Mouse (Mus musculus): ENCODE results near the gene Fgb.

Gene Fgb

DNA sequence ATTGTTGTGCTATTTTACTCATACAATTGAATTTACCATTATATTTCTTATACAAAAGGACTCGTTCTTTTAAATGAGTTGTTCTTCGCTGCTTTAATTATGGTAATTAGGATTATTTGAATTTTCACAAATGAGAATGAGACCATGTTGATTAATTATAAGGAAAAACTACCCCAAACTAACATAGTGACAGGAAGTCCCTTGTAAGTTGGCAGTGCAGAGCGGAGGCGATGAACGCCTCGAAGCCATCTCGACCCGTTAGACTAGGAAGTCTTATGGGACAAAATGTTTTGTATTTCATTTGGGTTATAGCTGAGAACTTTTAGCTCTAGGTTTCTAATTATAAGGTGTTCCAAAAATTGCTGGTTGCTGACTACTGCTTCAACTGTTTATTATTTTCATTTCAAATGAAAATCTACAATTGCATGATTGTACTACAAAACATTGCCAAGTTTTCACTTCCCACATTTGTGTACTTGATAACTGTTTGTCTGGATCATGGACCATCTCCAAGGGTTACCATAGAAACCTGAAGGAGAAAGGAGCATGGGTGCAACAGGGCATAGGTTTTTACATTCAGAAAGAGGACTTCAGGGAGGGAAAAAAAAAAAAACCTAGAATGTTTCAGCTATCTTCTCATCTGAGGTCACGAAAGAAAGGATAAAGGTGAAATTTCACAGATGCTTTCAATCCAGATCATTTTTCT is 22.0 kb downstream of the Fgb start:
- no peak for DNase-seq (ENCODE audit: low read depth, low spot score)

DNA sequence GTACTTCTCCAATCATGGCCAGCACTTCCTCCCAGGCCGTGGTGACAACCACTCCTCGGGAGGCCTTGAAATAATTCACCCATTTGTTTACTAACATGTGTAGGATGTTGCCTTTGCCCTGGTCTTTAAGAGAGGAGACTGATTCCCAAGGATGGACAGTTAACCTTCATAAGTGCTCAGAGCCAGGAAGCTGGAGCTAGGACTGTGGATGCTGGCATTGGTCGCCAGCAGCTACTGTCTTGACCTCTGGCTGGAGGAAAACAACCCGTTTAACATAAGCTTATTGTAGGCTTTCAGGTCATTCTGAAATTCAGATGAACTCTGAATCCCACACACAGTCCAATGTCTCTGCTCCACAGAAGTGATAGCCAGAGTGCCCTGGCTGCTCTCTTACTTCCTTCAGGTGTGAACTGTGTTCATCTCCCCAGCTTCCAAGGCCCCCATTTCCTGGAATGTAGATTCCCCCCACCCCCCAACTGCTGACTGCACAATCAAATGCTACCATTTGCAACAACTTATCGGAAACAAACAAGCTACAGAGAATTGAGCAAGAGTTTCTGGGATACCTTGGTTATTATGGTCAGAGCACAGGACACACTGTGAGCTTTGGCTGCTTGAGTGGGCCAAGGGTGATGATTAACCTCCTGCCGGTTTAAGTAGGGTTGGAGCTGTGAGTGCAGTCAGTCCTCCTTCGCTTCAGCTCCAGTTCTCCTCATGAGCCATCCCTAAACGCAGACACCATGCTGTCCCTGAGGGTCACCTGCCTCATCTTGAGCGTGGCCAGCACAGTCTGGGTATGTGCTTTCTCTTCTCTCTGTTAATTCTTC is 24.0 kb downstream of the Fgb start, which contains the start of gene Fga:
TSS of gene Fga (plus strand) at position 602 of the 827 bp plus-strand sequence.
- no peak for DNase-seq (ENCODE audit: low read depth, low spot score)

- no peak for DNase-seq (ENCODE audit: low read depth, low spot score)
These were observed 24.6 kb downstream of the Fgb start for GRCm38 (mm10) chr3:83025036-83025435.

DNA sequence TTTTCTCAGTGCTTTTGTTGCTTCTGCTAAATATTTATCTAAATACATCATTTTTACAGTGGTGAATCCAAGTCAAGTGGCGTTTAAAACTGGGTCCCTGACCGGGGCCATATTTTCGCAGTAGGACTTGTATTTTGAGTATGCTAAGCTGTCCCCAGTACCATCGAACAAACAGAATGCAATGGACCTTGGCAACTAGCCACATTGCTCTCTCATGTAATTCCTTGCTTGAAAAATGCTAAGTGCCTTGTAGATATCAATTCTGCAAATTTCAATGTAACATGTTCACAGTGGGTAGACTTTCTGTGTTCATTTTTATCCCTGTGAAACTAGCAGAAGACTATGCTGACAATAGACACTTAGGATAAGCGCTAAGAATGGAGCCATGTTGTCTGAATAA is 28.5 kb downstream of the Fgb start:
- no peak for DNase-seq (ENCODE audit: low read depth, low spot score)

DNA sequence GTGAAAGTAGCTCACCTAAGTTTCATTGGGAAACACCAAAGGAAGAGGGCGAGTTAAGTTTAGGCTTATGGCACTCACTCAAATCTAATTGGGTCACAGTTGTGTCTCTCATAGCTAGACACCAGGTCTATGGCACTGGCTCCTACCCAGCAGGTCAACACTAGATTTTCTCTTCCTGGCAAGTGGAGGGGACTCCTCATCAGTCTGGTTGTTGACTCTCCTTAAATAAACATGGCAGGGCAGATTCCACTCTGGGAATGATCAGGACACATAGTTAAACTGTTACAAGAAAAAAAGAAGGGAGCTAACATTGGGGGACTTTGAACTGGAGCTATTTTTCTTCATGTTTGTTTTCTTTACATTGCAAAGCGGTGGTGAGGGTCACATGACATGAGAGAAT is 29.3 kb downstream of the Fgb start:
- no peak for DNase-seq (ENCODE audit: low read depth, low spot score)

DNA sequence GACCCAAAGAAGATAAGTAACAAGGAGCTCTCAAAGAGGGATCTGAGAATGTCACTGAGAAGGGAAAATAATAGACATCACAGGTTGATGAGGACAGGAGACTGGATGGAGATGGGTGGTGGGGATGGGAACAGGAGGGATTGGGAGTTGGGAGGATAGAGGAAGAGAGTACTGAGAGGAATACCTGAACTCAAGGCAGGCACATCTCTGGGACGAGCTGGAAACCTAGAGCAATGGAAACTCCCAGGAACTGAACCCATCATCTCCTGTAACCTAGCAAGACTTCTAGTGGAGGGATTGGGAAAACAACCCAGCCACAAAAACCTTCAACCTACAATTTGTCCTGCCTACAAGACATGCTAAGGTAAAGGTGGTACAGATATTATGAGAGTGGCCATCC is 33.4 kb downstream of the Fgb start:
- DNase-seq (ENCODE audit: low read depth, low spot score): no peak

GRCm38 (mm10) chr3:83013951-83014350 is 35.7 kb downstream of the Fgb start:
- no peak for DNase-seq (ENCODE audit: low read depth, low spot score)

DNA sequence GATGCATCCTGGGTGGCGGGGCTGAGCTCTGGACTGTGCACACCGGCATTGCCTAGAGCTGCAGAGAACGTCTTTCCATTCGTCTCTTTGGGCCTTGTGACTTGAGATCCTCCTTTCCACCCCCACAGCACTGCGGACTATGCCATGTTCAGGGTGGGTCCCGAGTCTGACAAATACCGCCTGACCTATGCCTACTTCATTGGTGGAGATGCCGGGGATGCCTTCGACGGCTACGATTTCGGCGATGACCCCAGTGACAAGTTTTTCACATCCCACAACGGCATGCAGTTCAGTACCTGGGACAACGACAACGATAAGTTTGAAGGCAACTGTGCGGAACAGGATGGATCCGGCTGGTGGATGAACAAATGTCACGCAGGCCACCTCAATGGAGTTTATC is 37.0 kb downstream of the Fgb start:
- DNase-seq (ENCODE audit: low read depth, low spot score): no peak

DNA sequence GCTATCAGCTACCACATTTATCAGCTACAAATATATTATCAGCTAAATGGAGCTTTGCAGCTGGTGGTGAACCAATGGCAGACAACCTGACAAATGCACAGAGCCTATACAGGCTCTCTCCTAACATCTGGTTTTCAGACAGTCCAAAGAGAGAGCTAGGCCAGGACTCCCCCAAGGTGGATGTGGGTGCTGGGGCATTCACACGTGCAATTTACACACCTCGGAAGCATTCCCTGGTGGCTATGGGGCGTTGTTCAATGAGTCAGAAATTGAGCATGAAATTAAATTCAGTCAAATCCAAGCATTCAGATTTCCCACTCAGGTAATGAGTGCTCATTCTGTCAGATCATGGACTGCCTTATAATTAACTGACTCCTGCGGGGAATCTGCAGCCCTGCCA is 38.1 kb downstream of the Fgb start:
- no peak for DNase-seq (ENCODE audit: low read depth, low spot score)

DNA sequence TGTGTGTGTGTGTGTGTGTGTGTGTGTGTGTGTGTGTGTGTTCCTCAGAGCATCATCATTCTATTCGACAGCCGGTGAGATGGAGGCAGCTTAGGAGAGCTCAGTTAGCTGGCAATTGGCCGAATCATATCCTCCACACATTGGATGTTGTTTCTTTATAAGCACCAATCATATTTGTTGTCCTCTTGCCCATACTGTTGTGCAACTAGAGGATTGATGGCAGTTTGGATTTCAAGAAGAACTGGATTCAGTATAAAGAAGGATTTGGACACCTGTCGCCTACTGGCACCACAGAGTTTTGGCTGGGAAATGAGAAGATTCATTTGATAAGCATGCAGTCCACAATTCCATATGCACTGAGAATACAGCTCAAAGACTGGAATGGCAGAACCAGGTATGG is 38.5 kb downstream of the Fgb start:
- no peak for DNase-seq (ENCODE audit: low read depth, low spot score)

DNA sequence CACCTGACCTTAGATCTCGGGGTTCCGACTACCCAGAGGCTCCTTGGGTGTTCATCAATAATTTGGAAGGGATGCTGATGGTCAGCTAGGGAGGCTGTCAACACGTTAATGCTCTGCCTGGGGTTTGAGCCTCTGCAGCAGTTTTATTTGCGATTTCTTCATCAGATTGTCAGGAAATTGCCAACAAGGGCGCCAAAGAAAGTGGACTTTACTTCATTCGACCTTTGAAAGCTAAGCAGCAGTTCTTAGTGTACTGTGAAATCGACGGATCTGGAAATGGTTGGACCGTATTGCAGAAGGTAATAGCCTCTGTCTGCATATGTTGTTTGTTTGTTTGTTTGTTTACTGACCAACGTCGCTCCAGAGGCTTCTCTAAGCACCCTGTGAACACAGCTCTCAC is 39.4 kb downstream of the Fgb start:
- DNase-seq (ENCODE audit: low read depth, low spot score): no peak

GRCm38 (mm10) chr3:83007557-83007956 is 42.1 kb downstream of the Fgb start, which contains the start of gene Fgg:
TSS of gene Fgg (plus strand) at chr3:83007724.
- DNase-seq (ENCODE audit: low read depth, low spot score): no peak

DNA sequence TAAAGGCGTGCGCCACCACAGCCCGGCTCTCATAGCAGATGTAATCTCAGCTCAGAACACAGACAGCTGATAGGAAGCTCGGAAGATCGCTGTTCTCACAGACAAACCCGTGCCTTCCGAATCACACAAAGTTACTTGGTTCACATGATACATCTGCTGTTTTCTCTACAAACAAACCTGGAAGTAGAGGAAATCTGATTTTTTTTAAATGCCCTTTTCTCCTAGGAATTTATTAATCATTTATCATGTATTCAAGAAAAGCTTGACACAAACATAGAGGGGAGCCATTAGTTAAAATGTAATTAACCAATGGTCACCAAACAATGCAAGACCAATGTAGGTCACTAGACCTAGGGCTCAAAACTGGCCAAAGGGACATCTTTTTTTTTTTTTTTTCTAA is 44.9 kb downstream of the Fgb start:
- DNase-seq (ENCODE audit: low read depth, low spot score): no peak

- DNase-seq (ENCODE audit: low read depth, low spot score): no peak
These were observed 46.6 kb downstream of the Fgb start for GRCm38 (mm10) chr3:83003068-83003467.

DNA sequence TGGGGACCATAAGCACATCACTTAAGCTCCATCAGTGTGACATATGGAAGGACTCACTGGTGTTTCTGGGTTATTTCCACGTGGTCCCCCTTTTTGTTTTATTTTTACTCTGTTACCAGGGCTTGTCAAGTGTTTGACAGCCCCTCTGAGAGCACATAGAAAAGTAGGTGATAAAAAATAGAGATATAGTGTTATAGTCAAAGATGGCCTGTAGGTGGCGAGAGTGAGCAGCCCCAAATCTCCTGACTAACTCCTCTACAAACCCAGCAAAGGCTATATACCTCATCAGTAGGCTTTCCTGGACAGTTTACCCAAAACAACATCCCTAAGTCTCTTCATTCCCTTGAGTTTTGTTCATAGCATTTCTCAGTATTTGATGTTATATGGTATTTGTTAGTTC is 47.5 kb downstream of the Fgb start:
- peak; percentile 11 for DNase-seq (ENCODE audit: low read depth, low spot score)

DNA sequence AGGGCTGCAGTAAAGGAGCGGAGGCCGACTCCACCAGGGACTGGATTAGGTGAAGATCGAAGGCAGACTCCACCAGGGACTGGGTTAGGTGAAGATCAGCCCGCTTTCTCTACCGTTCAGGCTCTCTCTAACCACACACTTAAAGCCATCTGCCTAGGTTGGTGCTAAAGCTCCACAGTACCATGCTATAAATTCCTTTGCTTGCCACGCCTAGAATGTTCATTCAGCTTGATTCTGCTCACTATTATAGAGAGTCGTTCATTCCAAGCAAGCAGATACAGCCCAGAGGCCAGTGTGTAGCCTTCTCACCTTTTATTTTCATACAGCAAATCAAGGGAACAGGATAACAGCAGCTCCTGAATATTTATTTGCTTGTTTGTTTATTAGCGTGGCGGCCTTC is 49.7 kb downstream of the Fgb start:
- DNase-seq (ENCODE audit: low read depth, low spot score): no peak

DNA sequence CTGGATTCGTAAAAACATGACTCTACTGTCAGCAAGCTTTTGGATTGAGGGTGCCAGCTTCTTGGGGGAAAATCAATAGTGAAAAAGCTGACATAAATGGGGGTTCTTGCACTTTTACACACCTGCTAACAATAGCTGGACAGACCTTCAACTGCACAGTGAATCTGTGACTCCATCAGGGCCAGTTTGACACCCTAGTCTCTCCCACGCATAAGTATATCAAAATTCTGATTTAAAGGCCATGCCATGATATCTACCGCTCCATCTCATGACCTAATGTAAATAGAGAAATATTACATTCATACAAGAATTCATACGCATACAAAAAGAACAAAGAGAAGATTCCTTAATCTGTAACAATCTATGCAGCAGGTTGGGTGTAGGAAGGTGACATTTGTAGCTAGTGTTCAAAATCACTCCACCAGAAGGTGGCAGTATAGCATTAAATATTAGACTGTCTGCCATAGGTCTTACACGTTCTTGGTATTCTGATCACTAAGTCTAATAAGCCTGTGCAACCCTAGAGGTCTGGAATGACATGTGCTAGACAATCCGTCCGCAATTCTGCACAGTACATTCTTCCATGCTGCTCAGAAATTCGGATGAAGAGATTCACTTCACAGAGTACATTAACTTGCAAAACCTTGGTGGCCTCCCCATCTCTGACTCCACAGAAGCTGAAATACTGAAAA is 50.7 kb downstream of the Fgb start:
- no peak for DNase-seq (ENCODE audit: low read depth, low spot score)

DNA sequence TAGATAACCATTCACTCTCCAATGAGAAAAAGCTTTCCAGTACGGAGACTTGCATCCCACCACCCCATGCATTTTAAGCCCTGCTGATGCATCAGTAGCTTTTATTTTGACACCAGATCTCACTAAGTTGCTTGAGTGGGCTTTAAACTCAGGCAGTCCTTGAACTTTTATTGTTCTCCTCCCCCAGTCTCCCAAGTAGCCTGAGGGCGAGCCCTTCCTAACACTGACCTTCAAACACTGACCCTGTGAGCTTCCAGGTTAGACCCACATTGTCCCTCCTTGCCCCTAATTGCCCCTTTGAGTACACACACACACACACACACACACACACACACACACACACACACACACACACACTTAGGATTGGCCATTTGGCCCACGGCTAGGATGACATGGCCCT is 53.0 kb downstream of the Fgb start:
- DNase-seq (ENCODE audit: low read depth, low spot score): no peak

DNA sequence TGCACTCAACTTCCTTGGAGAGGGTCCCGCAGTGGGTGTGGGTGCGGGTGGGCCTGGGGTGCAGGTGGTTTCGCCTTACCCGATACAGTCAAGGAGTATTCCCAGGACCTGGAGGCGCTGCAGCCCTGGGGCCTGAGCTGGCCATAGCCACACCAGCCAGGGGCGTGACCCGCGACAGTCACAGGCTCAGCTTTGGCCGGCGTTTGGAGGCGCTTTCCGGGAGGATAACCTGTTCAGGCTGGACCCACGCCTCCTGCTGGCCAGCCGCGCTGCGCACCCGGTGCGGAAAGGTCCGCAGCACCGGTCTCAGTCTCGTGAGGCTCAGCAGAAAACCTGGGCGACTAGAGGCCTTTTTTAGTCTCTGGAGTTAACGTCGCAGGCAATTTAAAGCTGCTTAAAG is 54.3 kb downstream of the Fgb start:
- DNase-seq (ENCODE audit: low read depth, low spot score): no peak

DNA sequence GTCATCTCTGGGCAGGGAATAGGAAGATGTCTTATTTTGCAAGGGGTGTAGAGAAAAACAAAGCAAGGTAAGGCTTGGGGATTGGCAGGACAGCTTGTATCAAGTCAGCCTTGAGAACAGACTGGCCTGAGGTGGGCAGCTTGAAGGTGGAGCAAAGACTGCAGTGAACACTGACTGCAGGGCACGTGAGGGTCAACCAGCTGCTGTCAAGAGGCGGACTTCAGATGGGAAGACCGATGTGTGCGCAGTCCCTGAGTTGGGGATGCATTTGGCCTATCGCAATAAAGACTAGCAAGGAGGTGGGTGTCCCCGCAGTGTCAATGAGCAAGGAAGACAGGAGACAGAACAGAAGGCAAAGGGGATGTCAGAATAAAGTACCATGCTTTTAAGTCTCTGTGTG is 56.7 kb downstream of the Fgb start:
- no peak for DNase-seq (ENCODE audit: low read depth, low spot score)

- DNase-seq (ENCODE audit: low read depth, low spot score): no peak
These were observed 57.7 kb downstream of the Fgb start for GRCm38 (mm10) chr3:82991963-82992362.
